Mouse (Mus musculus) gastrocnemius, adult 18-20 months (tissue): ENCODE data around the gene Ttn. TPM values are rescaled to one million over a fixed set of nuclear protein-coding genes. Genes with fewer than 3 reads are reported as not detected.
"Not testable (repeated sequence)": the region's sequence is repeated elsewhere in the genome, so short reads cannot be mapped to it uniquely, and the experiment has no call there.

Source experiments
- DNase-seq: peaks from one replicate; pipeline ENCODE4 v3.0.0; 2021; ENCODE audit warnings: low spot score
- long read RNA-seq, 2 experiments: library from polyadenylated mRNA; stranded (forward); transcript quantifications; one replicate each; pipeline ENCODE4 v2.0.0; 2021
- total RNA-seq, 2 experiments: library from RNA; stranded (reverse); gene quantifications; 2 replicates each; pipeline ENCODE4 v1.2.3; 2021

Ttn gene
- total RNA-seq = 1,000 to 10,000 TPM; 4,889 to 5,895 TPM
- long read RNA-seq, experiment 1, partial matches to known transcripts = 235 of 405 reads
- long read RNA-seq, experiment 1, other reads (novel, unspliced or antisense) = 169 of 405 reads
- long read RNA-seq, experiment 2, partial matches to known transcripts = 222 of 461 reads
- long read RNA-seq, experiment 2, other reads (novel, unspliced or antisense) = 236 of 461 reads

GRCm38 (mm10) chr2:76982391-76983145 is at the start of gene Ttn:
Gene Ttn, minus strand, starts transcription at chr2:76982547.
- peak; percentile 88 for DNase-seq

- no peak for DNase-seq
Measured at GRCm38 (mm10) chr2:77020649-77021048, 38.3 kb upstream of the Ttn start.

GRCm38 (mm10) chr2:77017735-77018134 is 35.4 kb upstream of the Ttn start:
- DNase-seq = no peak

- DNase-seq = not testable (repeated sequence)
Measured at GRCm38 (mm10) chr2:77013449-77013848, 31.1 kb upstream of the Ttn start.

GRCm38 (mm10) chr2:77011981-77012380 is 29.6 kb upstream of the Ttn start:
- no peak for DNase-seq

- DNase-seq = no peak
Measured at GRCm38 (mm10) chr2:77007015-77007414, 24.7 kb upstream of the Ttn start.

- no peak for DNase-seq
Measured at GRCm38 (mm10) chr2:77003148-77003547, 20.8 kb upstream of the Ttn start.

GRCm38 (mm10) chr2:76998351-76998750 is 16.0 kb upstream of the Ttn start:
- DNase-seq = peak; percentile 71

GRCm38 (mm10) chr2:76992493-76993201 is 10.3 kb upstream of the Ttn start:
- no peak for DNase-seq

- no peak for DNase-seq
Measured at GRCm38 (mm10) chr2:76987317-76987716, 5.0 kb upstream of the Ttn start.

GRCm38 (mm10) chr2:76984384-76984783 is 2.0 kb upstream of the Ttn start:
- peak; percentile 30 for DNase-seq

- DNase-seq = no peak
Measured at GRCm38 (mm10) chr2:76983601-76984000, 1.3 kb upstream of the Ttn start.

- DNase-seq = peak; percentile 82
Measured at GRCm38 (mm10) chr2:76981717-76982116, 630 bp downstream of the Ttn start.

GRCm38 (mm10) chr2:76980146-76980545 is 2.2 kb downstream of the Ttn start:
- DNase-seq = peak; percentile 85

GRCm38 (mm10) chr2:76977650-76978049 is 4.7 kb downstream of the Ttn start:
- peak; percentile 55 for DNase-seq

- DNase-seq = no peak
Measured at GRCm38 (mm10) chr2:76972051-76972450, 10.3 kb downstream of the Ttn start.

GRCm38 (mm10) chr2:76971069-76971468 is 11.3 kb downstream of the Ttn start:
- DNase-seq = no peak

GRCm38 (mm10) chr2:76970669-76971068 is 11.7 kb downstream of the Ttn start:
- no peak for DNase-seq

- DNase-seq = no peak
Measured at GRCm38 (mm10) chr2:76970204-76970603, 12.1 kb downstream of the Ttn start.

- DNase-seq = no peak
Measured at GRCm38 (mm10) chr2:76969637-76970036, 12.7 kb downstream of the Ttn start.

- DNase-seq = no peak
Measured at GRCm38 (mm10) chr2:76968919-76969318, 13.4 kb downstream of the Ttn start.

- no peak for DNase-seq
Measured at GRCm38 (mm10) chr2:76966582-76966981, 15.8 kb downstream of the Ttn start.
